Mouse (Mus musculus): ENCODE data around the gene Cacna1h.

The Cacna1h gene

GRCm38 (mm10) chr17:25445074-25445473 lies 11.5 kb upstream of the Cacna1h start:
- no peak for DNase-seq

- DNase-seq, result no peak
These were observed 9.3 kb upstream of the Cacna1h start for GRCm38 (mm10) chr17:25442889-25443288.

- DNase-seq, result peak; percentile 42
These were observed 7.8 kb upstream of the Cacna1h start for GRCm38 (mm10) chr17:25441417-25441816.

GRCm38 (mm10) chr17:25433223-25433616 lies 363 bp downstream of the Cacna1h start:
- peak; percentile 12 for DNase-seq

GRCm38 (mm10) chr17:25432433-25433181 lies 976 bp downstream of the Cacna1h start:
- DNase-seq, result peak; percentile 9

DNA sequence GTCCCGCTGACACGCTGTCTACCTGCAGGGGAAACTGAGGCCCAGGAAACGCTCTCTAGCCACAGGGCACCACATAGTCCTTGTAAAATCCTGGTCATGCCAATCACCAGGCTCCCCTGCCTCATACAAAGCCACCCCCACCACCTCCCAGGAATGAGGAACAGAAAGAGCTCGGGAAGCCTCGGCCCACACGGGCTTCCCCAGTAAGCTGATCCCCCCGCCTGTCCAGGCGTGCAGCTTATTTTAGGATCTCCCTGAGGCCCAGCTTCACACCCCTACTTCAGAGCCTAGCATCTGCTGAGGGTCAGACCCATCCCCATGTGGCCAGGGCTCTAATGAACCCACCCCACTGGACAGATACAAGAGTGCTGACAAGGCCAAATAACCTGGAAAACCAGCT lies 3.0 kb downstream of the Cacna1h start:
- DNase-seq, result no peak

DNA sequence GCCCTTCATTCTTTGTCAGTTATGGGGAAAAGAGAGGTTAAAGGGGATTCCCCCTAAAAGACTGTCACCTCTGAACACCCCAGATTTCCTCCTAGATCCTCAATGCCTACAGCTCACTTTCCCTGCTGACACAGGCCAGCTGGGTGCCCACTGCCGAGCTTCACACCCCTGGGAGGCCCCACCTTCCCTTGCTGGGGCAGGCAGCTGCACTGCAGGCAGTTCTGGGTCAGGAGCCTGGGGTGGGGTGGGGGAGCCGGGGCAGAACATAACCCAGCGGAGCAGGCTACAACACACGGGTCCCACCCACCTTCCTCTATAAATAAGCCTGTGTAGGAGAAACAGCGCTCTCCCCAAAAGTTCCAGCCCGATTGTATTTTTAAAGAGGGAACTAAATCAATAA lies 3.7 kb downstream of the Cacna1h start:
- no peak for DNase-seq

DNA sequence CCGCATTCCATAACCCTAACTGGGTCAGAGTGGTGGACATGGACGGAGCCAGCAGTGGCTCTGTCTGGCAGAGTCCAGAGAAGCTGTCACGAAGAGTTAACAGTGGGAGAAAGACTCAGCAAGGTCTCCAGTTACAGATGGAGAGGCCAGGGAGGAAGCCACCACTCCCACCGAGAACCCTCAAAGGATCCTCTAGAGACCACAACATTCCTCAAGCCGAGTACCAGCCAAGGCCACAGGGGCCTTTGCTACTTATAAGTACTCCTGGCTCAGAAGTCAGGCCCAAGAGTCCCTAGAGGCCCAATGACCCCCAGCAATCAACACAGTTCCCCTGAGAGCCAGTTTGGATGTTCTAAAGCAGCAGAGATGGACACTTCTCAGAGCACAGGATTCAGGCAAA lies 4.3 kb downstream of the Cacna1h start:
- DNase-seq, result no peak

DNA sequence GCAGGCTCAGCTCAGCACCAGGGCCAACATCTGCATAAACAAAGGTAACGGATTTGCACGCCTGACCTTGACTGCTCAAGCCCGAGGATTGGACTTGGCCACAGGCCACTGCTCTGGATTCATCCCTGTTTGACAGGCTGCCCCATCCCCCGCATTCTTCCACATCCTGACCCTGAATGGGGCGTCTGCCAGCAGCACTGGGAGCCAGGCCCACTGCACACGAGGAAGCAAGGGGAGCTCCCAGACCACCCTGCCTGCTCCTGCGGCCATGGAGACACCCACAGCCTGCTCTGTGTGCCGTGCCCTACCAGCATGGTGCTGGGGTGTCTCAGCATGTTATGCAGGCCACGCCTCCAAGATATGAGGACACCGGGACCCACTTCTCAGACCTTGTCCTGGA lies 6.1 kb downstream of the Cacna1h start:
- peak; percentile 52 for DNase-seq

GRCm38 (mm10) chr17:25425996-25426395 lies 7.6 kb downstream of the Cacna1h start:
- DNase-seq, result no peak

- no peak for DNase-seq
These were observed 9.0 kb downstream of the Cacna1h start for GRCm38 (mm10) chr17:25424526-25425080.

- no peak for DNase-seq
These were observed 12.6 kb downstream of the Cacna1h start for GRCm38 (mm10) chr17:25420998-25421397.

- no peak for DNase-seq
These were observed 14.7 kb downstream of the Cacna1h start for GRCm38 (mm10) chr17:25418926-25419325.

DNA sequence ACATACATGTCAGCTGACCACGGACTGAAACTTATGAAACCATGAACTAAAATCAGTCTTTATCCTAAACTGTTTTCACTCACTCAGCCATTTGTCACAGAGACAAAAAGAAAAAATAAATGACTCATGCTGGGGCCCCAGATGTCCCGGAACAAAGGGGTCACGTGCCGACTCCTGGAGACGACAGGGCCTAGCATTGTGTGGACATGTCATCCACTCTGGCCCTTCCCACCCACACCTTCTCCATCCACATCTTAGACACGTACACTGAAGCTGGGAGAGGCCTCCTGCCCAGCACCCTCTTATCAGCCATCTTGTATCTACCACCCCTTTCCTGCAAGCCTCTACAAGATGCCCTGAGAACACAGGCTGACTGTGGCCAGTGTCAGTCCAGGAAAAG lies 15.6 kb downstream of the Cacna1h start:
- no peak for DNase-seq

- peak; percentile 27 for DNase-seq
These were observed 17.4 kb downstream of the Cacna1h start for GRCm38 (mm10) chr17:25416219-25416618.

GRCm38 (mm10) chr17:25415421-25415913 lies 18.1 kb downstream of the Cacna1h start:
- no peak for DNase-seq

- DNase-seq, result no peak
These were observed 18.7 kb downstream of the Cacna1h start for GRCm38 (mm10) chr17:25414917-25415316.

- no peak for DNase-seq
These were observed 19.4 kb downstream of the Cacna1h start for GRCm38 (mm10) chr17:25414209-25414608.

DNA sequence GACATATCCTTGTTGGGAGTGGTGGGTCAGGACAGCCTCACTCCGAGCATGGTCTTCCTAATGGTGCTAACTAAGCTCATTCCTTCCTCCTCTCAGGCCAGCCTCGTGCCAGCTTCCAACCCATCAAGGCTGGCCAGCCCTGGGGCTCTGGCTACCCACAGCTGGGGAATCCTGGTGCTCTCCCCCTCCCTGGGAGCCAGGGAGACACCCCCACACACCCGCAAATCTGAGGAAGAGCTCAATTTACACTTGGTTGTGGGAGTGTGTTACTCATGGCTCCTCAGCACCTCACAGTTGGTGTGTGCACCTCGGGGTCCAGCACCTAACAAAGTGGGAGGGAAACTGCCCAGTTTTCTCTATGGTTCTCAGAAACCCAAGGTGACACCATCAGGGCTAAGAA lies 22.3 kb downstream of the Cacna1h start:
- DNase-seq, result no peak

- DNase-seq, result no peak
These were observed 22.8 kb downstream of the Cacna1h start for GRCm38 (mm10) chr17:25410786-25411185.

GRCm38 (mm10) chr17:25410180-25410579 lies 23.4 kb downstream of the Cacna1h start:
- no peak for DNase-seq

GRCm38 (mm10) chr17:25409621-25410020 lies 24.0 kb downstream of the Cacna1h start:
- DNase-seq, result no peak

DNA sequence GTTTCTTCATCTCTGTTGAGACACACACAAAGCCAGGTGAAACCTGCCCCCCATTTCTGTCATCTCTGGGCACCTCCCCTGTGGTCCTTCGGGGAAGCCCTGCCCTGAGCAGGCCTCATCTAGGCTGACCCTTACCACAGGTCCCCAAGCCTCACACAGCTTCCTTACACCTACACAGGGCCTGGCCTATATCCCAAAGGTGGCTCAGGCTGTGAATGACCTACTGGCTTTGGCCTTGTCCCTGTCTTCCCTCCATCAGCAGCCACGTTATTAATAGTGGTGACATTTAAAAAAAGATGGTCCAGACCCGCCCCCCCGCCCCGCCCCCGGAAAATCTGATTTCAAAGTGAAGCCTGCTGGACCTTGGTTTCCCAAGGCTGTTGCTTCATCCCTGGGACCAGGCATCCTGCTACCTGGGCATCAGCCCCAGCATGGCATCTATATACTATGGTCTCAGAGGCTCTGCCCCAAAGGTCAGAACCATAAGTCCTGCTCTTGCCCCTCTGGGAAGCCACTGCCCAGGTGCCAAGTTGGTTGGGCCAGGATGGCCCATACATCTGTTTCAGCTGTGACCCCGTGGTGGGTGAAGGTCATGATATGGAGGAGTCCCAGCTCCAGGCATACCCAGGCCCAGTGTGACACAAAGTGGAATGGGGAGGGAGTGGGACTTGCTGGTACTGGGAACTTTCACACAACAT lies 25.1 kb downstream of the Cacna1h start:
- no peak for DNase-seq

- DNase-seq, result no peak
These were observed 26.2 kb downstream of the Cacna1h start for GRCm38 (mm10) chr17:25407352-25407751.

All from liver (tissue).